Mouse (Mus musculus) large intestine, adult 2 months (tissue): ENCODE measurements around the gene Sdhaf1. TPM values are rescaled to one million over a fixed set of nuclear protein-coding genes. Genes with fewer than 3 reads are reported as not detected.

Experiments
- DNase-seq: peaks from one replicate; pipeline ENCODE4 v3.0.0-alpha.2; 2012; ENCODE audit warnings: low read depth, low spot score
- WGBS: fragments of 180-500 bp; shearing (Covaris S2); methylation state at CpG from one replicate; pipeline ENCODE4 v1.1.7; 2018; 5-methylcytosine and 5-hydroxymethylcytosine counted together
- polyA plus RNA-seq: library from polyadenylated mRNA; depleted of rRNA; stranded (reverse); fragments of >200 nt; gene quantifications from 2 replicates; pipeline ENCODE4 v1.2.3, GENCODE M21; 2012; rRNA removed

Sdhaf1 gene
- polyA plus RNA-seq: 12.1 and 13.9 TPM in 2 replicates

DNA sequence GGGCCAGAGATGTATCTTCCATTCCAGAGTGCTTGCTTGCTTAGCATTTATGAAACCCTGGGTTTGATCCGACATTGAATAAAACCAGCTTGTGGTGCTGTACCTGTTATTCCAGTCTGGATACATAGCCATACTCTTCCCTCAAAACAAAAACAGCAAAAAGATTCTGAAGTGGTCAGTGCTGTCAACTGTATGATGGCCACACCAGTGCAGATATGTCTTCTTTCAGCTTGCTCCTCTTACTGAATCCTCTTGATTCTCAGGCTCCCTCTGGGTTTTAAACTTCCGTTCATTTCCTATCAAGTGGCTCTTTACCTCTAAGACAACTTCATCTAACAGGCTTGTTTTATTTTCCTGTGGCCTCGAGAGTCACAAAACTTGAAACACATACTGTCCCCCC is at the start of gene Sdhaf1:
Gene Sdhaf1, minus strand, starts transcription at position 101 of the 400 bp plus-strand sequence.
- no peak for DNase-seq
- 74% methylated on average over 3 of the region's 3 CpGs for WGBS

GRCm38 (mm10) chr7:30367466-30367865 is 43.8 kb upstream of the Sdhaf1 start:
- WGBS: 64% methylated on average over 2 of the region's 2 CpGs
- no peak for DNase-seq

DNA sequence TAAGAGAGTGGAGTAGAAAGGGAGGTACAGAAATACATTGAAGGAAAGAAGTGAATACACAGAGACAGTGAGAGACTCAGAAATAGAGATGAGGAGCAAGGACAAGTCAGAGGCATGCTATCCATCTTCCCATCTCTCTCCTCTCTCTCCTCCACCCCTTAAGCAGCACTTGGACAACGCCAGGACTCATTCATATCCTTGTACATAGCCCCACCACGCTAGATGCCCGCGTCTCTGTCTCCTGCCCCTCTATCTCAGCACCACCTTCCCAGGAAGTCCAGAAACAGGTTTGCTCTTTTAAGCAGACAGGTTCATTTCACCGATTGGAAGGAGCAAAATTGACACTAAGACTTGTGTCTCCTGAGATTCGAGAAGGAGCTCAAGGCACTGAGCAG is 39.6 kb upstream of the Sdhaf1 start:
- DNase-seq: no peak
- WGBS: 56% methylated on average over 6 of the region's 6 CpGs

DNA sequence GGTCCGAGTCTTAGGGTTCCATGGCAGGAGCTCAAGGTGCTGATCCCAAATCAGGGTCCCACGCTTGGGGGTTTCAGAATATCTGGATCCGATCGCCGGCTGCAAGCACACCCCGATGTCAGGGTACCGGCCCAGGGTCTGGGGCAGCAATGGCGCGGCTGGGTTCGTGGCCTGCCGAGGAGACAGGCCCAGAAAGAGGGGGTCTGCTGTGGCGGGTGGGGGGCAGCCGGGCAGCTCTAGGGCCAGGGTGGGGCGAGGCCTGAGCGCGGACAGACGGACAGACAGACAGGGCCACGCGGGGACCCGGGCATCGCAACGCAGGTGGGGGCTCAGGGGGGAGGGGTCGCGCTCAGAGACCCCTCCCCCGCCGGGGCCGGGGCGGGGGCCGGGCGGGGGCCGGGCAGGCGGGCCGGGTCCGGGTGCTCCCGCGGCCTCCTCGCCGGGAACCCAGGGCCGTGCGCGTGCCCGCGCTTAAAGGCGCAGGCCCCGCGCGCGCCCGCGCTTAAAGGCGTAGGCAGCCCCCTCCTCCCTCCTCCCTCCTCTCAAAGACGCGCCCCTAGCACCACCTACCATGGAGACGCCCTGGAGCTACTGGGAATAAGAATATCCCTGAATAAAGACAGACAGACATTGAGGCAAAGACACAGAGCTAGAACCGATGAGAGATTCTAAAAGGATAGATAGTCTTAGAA is 39.1 kb upstream of the Sdhaf1 start, which contains the start of gene Lrfn3:
Gene Lrfn3, minus strand, starts transcription at position 121 of the 692 bp plus-strand sequence.
- DNase-seq: no peak
- WGBS: 2% methylated on average over 39 of the region's 55 CpGs

DNA sequence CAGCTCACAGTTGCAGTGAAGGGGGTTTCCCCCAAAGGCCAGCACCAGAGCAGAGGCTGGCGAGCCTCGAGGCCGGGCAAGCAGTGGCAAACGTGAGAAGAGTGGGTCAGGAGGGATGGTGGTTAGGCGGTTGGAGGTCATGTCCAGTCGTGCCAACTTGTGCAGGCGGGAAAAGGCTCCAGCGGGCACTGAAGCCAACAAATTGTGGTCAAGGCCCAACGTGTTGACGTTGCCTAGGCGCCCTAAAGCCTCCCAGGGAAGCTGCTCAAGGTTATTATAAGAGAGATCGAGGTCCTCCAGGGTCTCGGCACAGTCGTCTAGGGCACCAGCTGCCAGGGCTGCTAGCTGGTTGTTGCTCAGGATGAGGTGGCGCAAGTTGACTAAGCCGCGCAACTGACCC is 36.3 kb upstream of the Sdhaf1 start:
- whole genome bisulfite sequencing: 90% methylated on average over 17 of the region's 17 CpGs
- no peak for DNase-seq

GRCm38 (mm10) chr7:30359276-30359865 is 35.7 kb upstream of the Sdhaf1 start:
- DNase-seq: no peak
- WGBS: 49% methylated on average over 31 of the region's 31 CpGs

- 38% methylated on average over 7 of the region's 7 CpGs for WGBS
- no peak for DNase-seq
These were observed 34.9 kb upstream of the Sdhaf1 start for GRCm38 (mm10) chr7:30358378-30359186.

- DNase-seq: no peak
- 59% methylated on average over 4 of the region's 4 CpGs for WGBS
These were observed 30.4 kb upstream of the Sdhaf1 start for GRCm38 (mm10) chr7:30354059-30354458.

DNA sequence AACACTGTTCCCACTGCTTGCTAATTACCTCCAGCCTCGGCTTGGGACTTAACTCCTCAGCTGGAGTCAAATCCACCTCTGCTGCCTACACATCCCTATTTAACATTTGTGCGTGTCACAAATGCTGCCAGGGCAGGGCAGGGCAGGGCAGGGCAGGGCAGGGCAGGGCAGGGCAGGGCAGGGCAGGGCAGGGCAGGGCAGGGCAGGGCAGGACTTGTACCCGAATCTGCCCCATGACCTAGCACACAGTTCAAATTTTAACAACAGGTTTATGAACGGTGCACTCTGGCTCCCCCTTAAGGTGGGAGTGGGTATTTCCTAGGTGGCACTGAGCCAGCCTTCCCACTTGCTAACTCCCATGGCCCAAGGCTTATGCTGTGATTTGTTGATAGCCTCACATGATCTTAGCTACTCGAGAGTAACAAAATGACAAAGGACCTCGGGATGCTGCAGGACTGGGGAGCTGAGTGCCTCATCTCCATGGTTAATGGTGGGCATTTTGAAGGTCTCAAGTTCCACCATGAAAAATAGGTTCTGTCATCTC is 29.7 kb upstream of the Sdhaf1 start:
- WGBS: 5% methylated on average over 6 of the region's 6 CpGs
- peak; percentile 65 for DNase-seq

GRCm38 (mm10) chr7:30347828-30348227 is 24.1 kb upstream of the Sdhaf1 start:
- WGBS: 2% methylated on average over 30 of the region's 30 CpGs
- no peak for DNase-seq

GRCm38 (mm10) chr7:30346635-30347379 is 23.1 kb upstream of the Sdhaf1 start:
- 14% methylated on average over 21 of the region's 21 CpGs for WGBS
- no peak for DNase-seq

- 63% methylated on average over 5 of the region's 5 CpGs for WGBS
- no peak for DNase-seq
These were observed 15.9 kb upstream of the Sdhaf1 start for GRCm38 (mm10) chr7:30339432-30340109.

DNA sequence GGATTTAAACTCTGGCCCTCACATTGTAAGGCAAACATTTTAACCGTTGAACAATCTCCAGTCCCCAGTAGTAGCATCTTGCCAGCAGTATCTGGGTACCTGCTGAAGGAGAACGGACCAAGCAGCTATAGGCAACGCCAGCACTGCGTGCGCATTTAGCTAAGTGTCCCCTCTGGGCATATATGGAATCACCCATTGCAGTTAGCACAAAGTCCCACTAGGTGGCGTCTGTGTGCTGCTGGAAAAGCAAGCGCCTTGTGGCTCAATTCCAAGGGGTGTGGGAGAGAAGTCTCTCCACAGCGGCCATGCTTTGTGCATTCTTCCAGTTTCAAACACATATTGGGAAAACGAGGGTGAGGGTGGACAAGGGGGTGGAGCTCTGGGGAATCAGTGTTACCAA is 12.7 kb upstream of the Sdhaf1 start:
- DNase-seq: peak; percentile 73
- under 1% methylated on average over 9 of the region's 9 CpGs for WGBS

GRCm38 (mm10) chr7:30335688-30336087 is 12.0 kb upstream of the Sdhaf1 start:
- no peak for DNase-seq
- 81% methylated on average over 6 of the region's 6 CpGs for WGBS

GRCm38 (mm10) chr7:30334563-30334962 is 10.9 kb upstream of the Sdhaf1 start:
- WGBS: 73% methylated on average over 5 of the region's 5 CpGs
- DNase-seq: no peak

DNA sequence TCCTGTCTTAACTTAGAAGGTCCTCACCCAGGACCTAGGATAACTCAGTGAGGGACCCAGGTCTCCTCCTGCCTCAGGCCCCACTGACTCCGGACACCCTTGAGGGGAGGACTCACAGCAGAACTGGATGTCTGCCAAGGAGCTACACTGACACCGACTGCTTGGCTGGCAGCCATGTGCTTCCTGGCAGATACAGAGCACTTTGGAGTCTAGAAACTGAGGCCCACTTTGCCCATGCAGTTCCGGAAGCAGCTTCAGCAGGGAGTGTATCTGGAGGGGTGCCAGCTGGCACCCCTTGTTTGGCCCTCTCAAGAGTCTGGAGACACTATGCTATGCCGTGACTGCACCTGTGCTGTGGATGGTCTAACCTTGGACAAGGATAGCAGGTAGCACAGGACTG is 9.7 kb upstream of the Sdhaf1 start:
- no peak for DNase-seq

GRCm38 (mm10) chr7:30332622-30333259 is 9.0 kb upstream of the Sdhaf1 start:
- WGBS: 62% methylated on average over 18 of the region's 18 CpGs
- DNase-seq: no peak

More for the DNA sequence above, 9.7 kb upstream of the Sdhaf1 start:
- 4% methylated on average over 4 of the region's 4 CpGs for WGBS

DNA sequence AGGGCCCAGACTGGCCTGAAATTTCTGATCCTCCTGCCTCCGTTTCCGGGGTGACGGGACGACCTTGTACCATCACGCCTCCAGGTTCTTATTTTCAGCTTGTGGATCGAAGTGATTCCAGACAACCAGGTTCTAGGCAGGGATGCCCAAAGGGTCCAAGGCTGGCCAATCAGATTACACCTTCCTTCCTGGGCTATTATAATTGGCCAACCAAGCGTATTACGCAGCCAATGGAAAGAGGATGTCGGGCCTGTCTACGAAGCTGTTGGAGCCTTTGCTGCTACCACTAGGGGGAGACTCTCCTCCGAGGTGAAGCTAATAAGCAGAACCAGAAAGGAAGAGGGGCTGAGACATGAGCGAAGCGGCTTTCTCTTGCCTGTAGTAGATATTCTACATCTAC is 8.2 kb upstream of the Sdhaf1 start:
- DNase-seq: no peak
- WGBS: 21% methylated on average over 13 of the region's 13 CpGs

GRCm38 (mm10) chr7:30328379-30328778 is 4.7 kb upstream of the Sdhaf1 start:
- DNase-seq: no peak
- 64% methylated on average over 10 of the region's 10 CpGs for WGBS
